Mouse (Mus musculus): Measurements from ENCODE around the gene Dlx2. TPM values are rescaled to one million over a fixed set of nuclear protein-coding genes. Genes with fewer than 3 reads are reported as not detected.

Gene Dlx2
- polyA plus RNA-seq, 1 experiment: 0.01 TPM

GRCm38 (mm10) chr2:71523431-71523830 lies 23.1 kb downstream of the Dlx2 start:
- H3K36me3 ChIP-seq (ENCODE audit: control insufficient read depth): no peaks in the 10 kb centered on the region
- H3K27me3 ChIP-seq (ENCODE audit: control insufficient read depth): peaks cover 57% of the 10 kb centered on the region
- H3K9me3 ChIP-seq (ENCODE audit: control insufficient read depth, low read length): peaks cover under 1% of the 10 kb centered on the region; the same call in 1 of the 2 replicates
- H3K4me3 ChIP-seq (replicated peaks): no peak overlapping the region
- H3K4me1 ChIP-seq (ENCODE audit: control insufficient read depth): peaks cover 8% of the 10 kb centered on the region
- no peak for TF ChIP-seq GATA1 (IDR thresholded peaks at IDR 0.05; ENCODE audit: low read length)
- no peak for TF ChIP-seq TAL1 (IDR thresholded peaks at IDR 0.05; ENCODE audit: low read length)

GRCm38 (mm10) chr2:71522871-71523270 lies 23.7 kb downstream of the Dlx2 start:
- Histone ChIP-seq H3K4me3 (replicated peaks) (no peak overlapping the region), H3K36me3 (ENCODE audit: control insufficient read depth) (no peaks in the 10 kb centered on the region), H3K4me1 (ENCODE audit: control insufficient read depth) (peaks cover 7% of the 10 kb centered on the region), H3K27me3 (ENCODE audit: control insufficient read depth) (peaks cover 52% of the 10 kb centered on the region), H3K9me3 (ENCODE audit: control insufficient read depth, low read length) (no peaks in the 10 kb centered on the region; the same call in 1 of the 2 replicates)
- TF ChIP-seq GATA1 (IDR thresholded peaks at IDR 0.05; ENCODE audit: low read length) (no peak), TAL1 (IDR thresholded peaks at IDR 0.05; ENCODE audit: low read length) (no peak)

- TF ChIP-seq TAL1 (IDR thresholded peaks at IDR 0.05; ENCODE audit: low read length) (no peak), GATA1 (IDR thresholded peaks at IDR 0.05; ENCODE audit: low read length) (no peak)
- Histone ChIP-seq H3K9me3 (ENCODE audit: control insufficient read depth, low read length) (no peaks in the 10 kb centered on the region), H3K4me3 (replicated peaks) (no peak overlapping the region), H3K27me3 (ENCODE audit: control insufficient read depth) (no peaks in the 10 kb centered on the region; the same call in 1 of the 2 replicates), H3K4me1 (ENCODE audit: control insufficient read depth) (no peaks in the 10 kb centered on the region; the same call in 1 of the 2 replicates), H3K36me3 (ENCODE audit: control insufficient read depth) (peaks cover under 1% of the 10 kb centered on the region)
These were observed 29.0 kb downstream of the Dlx2 start for GRCm38 (mm10) chr2:71517466-71518099.

- H3K4me1 ChIP-seq (ENCODE audit: control insufficient read depth): no peaks in the 10 kb centered on the region; the same call in 1 of the 2 replicates
- no peaks in the 10 kb centered on the region for H3K9me3 ChIP-seq (ENCODE audit: control insufficient read depth, low read length)
- TF ChIP-seq TAL1 (IDR thresholded peaks at IDR 0.05; ENCODE audit: low read length): no peak
- TF ChIP-seq GATA1 (IDR thresholded peaks at IDR 0.05; ENCODE audit: low read length): no peak
- peaks cover 6% of the 10 kb centered on the region for H3K36me3 ChIP-seq (ENCODE audit: control insufficient read depth)
- H3K27me3 ChIP-seq (ENCODE audit: control insufficient read depth): no peaks in the 10 kb centered on the region
- H3K4me3 ChIP-seq (replicated peaks): no peak overlapping the region
These were observed 29.6 kb downstream of the Dlx2 start for GRCm38 (mm10) chr2:71516995-71517394.

GRCm38 (mm10) chr2:71512326-71512725 lies 34.2 kb downstream of the Dlx2 start:
- Histone ChIP-seq H3K36me3 (ENCODE audit: control insufficient read depth) (peaks cover 37% of the 10 kb centered on the region), H3K4me1 (ENCODE audit: control insufficient read depth) (no peaks in the 10 kb centered on the region)

GRCm38 (mm10) chr2:71511209-71511608 lies 35.3 kb downstream of the Dlx2 start:
- TF ChIP-seq GATA1 (IDR thresholded peaks at IDR 0.05; ENCODE audit: low read length) (no peak), TAL1 (IDR thresholded peaks at IDR 0.05; ENCODE audit: low read length) (no peak)
- Histone ChIP-seq H3K4me1 (ENCODE audit: control insufficient read depth) (no peaks in the 10 kb centered on the region), H3K36me3 (ENCODE audit: control insufficient read depth) (peaks cover 37% of the 10 kb centered on the region), H3K27me3 (ENCODE audit: control insufficient read depth) (no peaks in the 10 kb centered on the region), H3K4me3 (replicated peaks) (no peak overlapping the region), H3K9me3 (ENCODE audit: control insufficient read depth, low read length) (no peaks in the 10 kb centered on the region)

More at GRCm38 (mm10) chr2:71512326-71512725, 34.2 kb downstream of the Dlx2 start:
- no peaks in the 10 kb centered on the region for H3K27me3 ChIP-seq (ENCODE audit: control insufficient read depth)
- H3K4me3 ChIP-seq (replicated peaks): no peak overlapping the region
- H3K9me3 ChIP-seq (ENCODE audit: control insufficient read depth, low read length): no peaks in the 10 kb centered on the region
- TF ChIP-seq TAL1 (IDR thresholded peaks at IDR 0.05; ENCODE audit: low read length): no peak
- TF ChIP-seq GATA1 (IDR thresholded peaks at IDR 0.05; ENCODE audit: low read length): no peak

GRCm38 (mm10) chr2:71504852-71505251 lies 41.7 kb downstream of the Dlx2 start:
- H3K4me1 ChIP-seq (ENCODE audit: control insufficient read depth): peaks cover 2% of the 10 kb centered on the region
- no peak for TF ChIP-seq TAL1 (IDR thresholded peaks at IDR 0.05; ENCODE audit: low read length)
- TF ChIP-seq GATA1 (IDR thresholded peaks at IDR 0.05; ENCODE audit: low read length): no peak

GRCm38 (mm10) chr2:71499276-71500230 lies 47.0 kb downstream of the Dlx2 start:
- no peak overlapping the region for H3K4me3 ChIP-seq (replicated peaks)
- H3K27me3 ChIP-seq (ENCODE audit: control insufficient read depth): no peaks in the 10 kb centered on the region
- TF ChIP-seq GATA1 (IDR thresholded peaks at IDR 0.05; ENCODE audit: low read length) (no peak), TAL1 (IDR thresholded peaks at IDR 0.05; ENCODE audit: low read length) (no peak)
- H3K9me3 ChIP-seq (ENCODE audit: control insufficient read depth, low read length): no peaks in the 10 kb centered on the region
- peaks cover 5% of the 10 kb centered on the region for H3K4me1 ChIP-seq (ENCODE audit: control insufficient read depth)
- 0 out of 2 replicates have a peak, but pooled peaks cover 2% of the 10 kb centered on the region for H3K36me3 ChIP-seq (ENCODE audit: control insufficient read depth)

More at GRCm38 (mm10) chr2:71504852-71505251, 41.7 kb downstream of the Dlx2 start:
- H3K4me3 ChIP-seq (replicated peaks): no peak overlapping the region
- H3K36me3 ChIP-seq (ENCODE audit: control insufficient read depth): peaks cover 17% of the 10 kb centered on the region
- no peaks in the 10 kb centered on the region for H3K27me3 ChIP-seq (ENCODE audit: control insufficient read depth)
- H3K9me3 ChIP-seq (ENCODE audit: control insufficient read depth, low read length): no peaks in the 10 kb centered on the region

- peaks cover 3% of the 10 kb centered on the region; the same call in 1 of the 2 replicates for H3K4me1 ChIP-seq (ENCODE audit: control insufficient read depth)
- H3K27me3 ChIP-seq (ENCODE audit: control insufficient read depth): no peaks in the 10 kb centered on the region
- H3K4me3 ChIP-seq (replicated peaks): no peak overlapping the region
- H3K36me3 ChIP-seq (ENCODE audit: control insufficient read depth): 0 out of 2 replicates have a peak, but pooled peaks cover 2% of the 10 kb centered on the region
- no peaks in the 10 kb centered on the region for H3K9me3 ChIP-seq (ENCODE audit: control insufficient read depth, low read length)
- no peak for TF ChIP-seq GATA1 (IDR thresholded peaks at IDR 0.05; ENCODE audit: low read length)
- no peak for TF ChIP-seq TAL1 (IDR thresholded peaks at IDR 0.05; ENCODE audit: low read length)
These were observed 49.4 kb downstream of the Dlx2 start for GRCm38 (mm10) chr2:71497175-71497574.
